Mouse (Mus musculus) E14TG2a.4 (cell line): ENCODE measurements around the gene Ppil2.

Experiments used
- H3K27me3 ChIP-seq: 2 replicates; pipeline ENCODE4 v1.6.1; 2014; ENCODE audit warnings: low read length, control low read depth; ENCODE audit not compliant: insufficient read depth
- H3K36me3 ChIP-seq: 2 replicates; pipeline ENCODE4 v1.6.1; 2014; ENCODE audit warnings: low read length, control low read depth; ENCODE audit not compliant: insufficient read depth
- H3K4me1 ChIP-seq: replicated peaks from 2 replicates; pipeline ENCODE4 v1.6.1; 2014; ENCODE audit warnings: low read depth, low read length, control low read depth
- H3K4me3 ChIP-seq: replicated peaks from 2 replicates; pipeline ENCODE4 v1.5.1; 2014; ENCODE audit warnings: mild to moderate bottlenecking, low read length
- H3K9me3 ChIP-seq: 2 replicates; pipeline ENCODE4 v1.6.1; 2014; ENCODE audit warnings: low read length, control low read depth
- CTCF ChIP-seq: conservative IDR thresholded peaks from 2 replicates; pipeline ENCODE4 v1.5.1; 2014; ENCODE audit warnings: low read length
- NANOG ChIP-seq: IDR thresholded peaks from 2 replicates; pipeline ENCODE4 v1.6.1; 2014; ENCODE audit warnings: borderline replicate concordance, low read length, mixed read lengths
- POU5F1 ChIP-seq: IDR thresholded peaks from 2 replicates; pipeline ENCODE4 v1.6.1; 2014; ENCODE audit warnings: low read length, borderline replicate concordance

Ppil2 gene

DNA sequence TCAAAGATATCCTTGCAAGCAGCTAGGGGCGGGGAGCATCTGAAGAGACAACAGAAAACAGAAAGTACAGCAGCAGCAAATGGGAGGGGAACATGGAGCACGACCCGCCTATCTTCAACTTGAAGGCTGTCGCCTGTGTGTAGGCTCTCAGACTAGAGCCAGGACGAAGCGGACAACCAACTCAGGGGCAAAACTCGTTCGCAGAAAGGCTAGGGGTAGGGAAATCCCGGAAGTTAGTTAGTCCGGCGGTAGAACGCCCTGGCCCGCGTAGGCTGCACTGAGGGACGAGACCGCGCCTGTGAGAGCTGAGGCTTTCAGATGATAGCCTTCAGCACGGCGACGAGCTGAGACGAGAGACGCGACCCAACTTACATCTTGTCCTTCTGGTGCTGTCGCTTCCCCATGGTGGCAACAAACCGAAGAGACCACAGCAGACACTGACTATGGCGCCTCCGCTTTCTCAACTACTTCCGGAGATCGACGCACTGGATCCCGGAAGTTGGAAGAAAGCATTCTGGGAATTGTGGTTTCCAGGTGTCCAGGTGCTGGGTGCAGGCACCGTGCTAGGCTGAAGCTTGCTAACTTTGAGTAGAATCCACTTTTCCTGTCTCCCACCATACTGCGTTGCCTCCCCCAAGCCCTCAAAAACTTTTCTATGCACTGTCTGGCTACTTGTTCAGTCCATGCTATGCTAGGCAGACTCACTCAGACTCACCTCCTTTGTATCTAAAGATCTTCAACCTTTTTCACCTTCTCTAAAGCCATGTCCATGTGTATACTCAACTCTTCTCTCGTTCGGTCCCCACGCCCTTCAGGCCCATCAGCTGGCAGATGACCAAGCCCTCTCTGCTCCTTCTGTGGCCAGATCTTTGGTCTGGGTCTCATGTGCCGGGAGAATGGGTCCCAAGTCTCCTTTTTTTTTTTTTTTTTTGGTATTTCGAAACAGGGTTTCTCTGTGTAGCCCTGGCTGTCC is at the start of gene Ppil2:
Gene Ppil2, minus strand, starts transcription at position 487 of the 973 bp plus-strand sequence.
- TF ChIP-seq POU5F1 (no peak), NANOG (no peak), CTCF (no peak)

DNA sequence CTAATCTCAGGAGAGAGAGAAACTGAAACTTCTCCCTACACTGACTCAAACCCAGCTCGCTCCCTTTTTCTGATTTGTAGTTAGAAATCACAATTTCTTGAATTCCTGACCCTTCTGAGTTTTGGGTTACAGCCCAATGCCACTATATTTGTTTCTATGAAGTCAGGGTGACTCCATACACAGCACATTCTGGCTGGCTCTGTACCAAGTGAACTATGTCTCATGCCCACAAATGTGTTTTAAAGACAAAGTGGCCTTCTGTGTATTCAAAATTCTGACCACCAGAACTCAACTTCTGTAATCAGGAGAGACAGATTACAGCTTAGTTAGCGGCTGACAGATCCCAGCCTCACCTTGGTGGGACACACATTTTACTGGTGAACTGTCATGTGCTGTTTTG is 43.3 kb upstream of the Ppil2 start:
- no peak for TF ChIP-seq NANOG
- no peak for TF ChIP-seq POU5F1
- no peak for TF ChIP-seq CTCF
- no peaks in the 10 kb centered on the region for H3K27me3 ChIP-seq
- H3K9me3 ChIP-seq = no peaks in the 10 kb centered on the region
- H3K4me1 ChIP-seq = peaks cover 42% of the 10 kb centered on the region
- H3K36me3 ChIP-seq = peaks cover 93% of the 10 kb centered on the region
- no peak overlapping the region for H3K4me3 ChIP-seq

More for the DNA sequence above, at the start of gene Ppil2:
- Histone ChIP-seq H3K9me3 (no peaks in the 10 kb centered on the region), H3K4me1 (peaks cover 24% of the 10 kb centered on the region), H3K27me3 (no peaks in the 10 kb centered on the region), H3K36me3 (peaks cover 73% of the 10 kb centered on the region), H3K4me3 (peak within 1 kb of the TSS; percentile 92)

DNA sequence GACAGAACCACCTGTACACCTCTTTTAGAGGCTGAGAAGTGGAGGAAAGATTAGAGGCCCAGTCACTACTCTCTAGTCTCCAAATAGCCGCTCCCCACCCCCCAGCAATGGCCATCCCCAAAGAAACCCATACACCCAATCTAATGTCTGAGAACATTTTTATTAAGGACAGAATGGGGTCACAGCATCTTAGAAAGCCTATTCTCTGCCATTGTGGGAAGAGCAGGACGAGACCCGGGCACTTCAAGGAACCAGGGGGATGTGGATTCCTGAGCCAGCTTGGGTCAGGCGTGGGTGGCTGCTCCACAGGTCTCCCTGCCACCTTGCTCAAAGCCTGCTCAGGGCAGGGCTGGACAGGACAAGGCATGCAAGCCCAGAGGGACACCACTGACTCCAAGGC is 40.8 kb upstream of the Ppil2 start:
- TF ChIP-seq POU5F1 (no peak), CTCF (no peak), NANOG (no peak)
- peaks cover 52% of the 10 kb centered on the region for H3K4me1 ChIP-seq
- peaks cover 78% of the 10 kb centered on the region for H3K36me3 ChIP-seq

DNA sequence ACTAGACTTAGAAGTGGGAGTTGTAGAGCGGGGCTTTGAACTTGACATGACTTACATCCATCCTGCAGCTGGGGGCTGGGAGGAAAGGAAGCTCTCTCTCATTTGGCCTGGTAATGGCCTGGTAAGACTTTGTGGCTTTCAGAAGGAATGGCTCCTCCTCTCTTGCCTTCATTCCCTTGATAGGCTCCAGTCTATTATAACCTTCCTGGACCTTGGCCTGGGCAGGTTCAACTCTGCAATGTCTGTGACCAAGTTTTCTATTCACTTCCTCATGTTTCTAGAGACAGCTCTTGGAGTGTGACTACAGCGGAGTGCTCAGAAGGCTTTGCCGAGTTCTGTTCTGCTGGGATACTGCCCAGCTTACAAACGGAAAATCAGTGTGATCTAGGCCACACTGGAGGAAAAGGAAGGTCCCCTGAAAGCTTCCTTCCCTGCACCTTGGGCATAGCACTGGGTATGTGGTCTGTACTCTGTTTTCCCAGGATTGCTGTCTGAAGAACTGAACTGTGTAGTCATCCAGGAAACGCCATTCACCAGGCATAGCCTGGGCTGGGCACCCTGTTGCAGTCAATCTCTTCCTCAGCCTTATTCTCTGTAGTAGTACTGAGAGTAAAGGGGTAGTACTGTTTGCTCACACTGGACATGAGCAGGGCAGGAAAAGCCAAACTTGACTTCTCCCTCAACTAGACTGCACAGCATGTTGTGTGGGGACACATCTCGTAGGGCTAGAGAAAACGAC is 39.6 kb upstream of the Ppil2 start:
- no peak for TF ChIP-seq POU5F1
- TF ChIP-seq NANOG = no peak
- Histone ChIP-seq H3K4me3 (no peak overlapping the region), H3K4me1 (peaks cover 45% of the 10 kb centered on the region)

More for the DNA sequence above, 40.8 kb upstream of the Ppil2 start:
- H3K9me3 ChIP-seq = no peaks in the 10 kb centered on the region
- no peak overlapping the region for H3K4me3 ChIP-seq
- no peaks in the 10 kb centered on the region for H3K27me3 ChIP-seq

DNA sequence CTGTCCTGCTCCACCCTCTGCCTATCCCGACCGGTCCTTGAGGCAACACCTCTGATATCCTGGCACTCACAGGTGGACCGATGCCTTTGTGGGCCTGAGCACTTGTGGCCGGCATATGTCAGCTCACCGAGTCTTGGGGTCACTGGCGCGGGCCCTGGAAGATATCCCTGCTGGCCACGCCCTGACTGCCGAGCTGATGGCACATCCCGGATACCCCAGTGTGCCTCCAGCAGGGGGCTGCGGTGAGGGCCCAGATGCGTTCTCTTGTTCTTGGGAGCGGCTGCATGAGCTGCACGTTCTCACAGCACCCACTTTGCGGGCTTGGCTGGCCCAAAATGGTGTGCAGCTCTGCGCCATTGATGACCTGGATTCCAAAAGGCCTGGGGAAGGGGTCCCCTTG is 37.0 kb upstream of the Ppil2 start:
- H3K4me1 ChIP-seq = peaks cover 55% of the 10 kb centered on the region
- H3K27me3 ChIP-seq = no peaks in the 10 kb centered on the region
- H3K4me3 ChIP-seq = peak overlapping the region; percentile 93
- no peaks in the 10 kb centered on the region for H3K9me3 ChIP-seq
- TF ChIP-seq CTCF (peak; percentile 17), NANOG (no peak)
- H3K36me3 ChIP-seq = peaks cover 42% of the 10 kb centered on the region

More for the DNA sequence above, 39.6 kb upstream of the Ppil2 start:
- Histone ChIP-seq H3K36me3 (peaks cover 67% of the 10 kb centered on the region), H3K9me3 (no peaks in the 10 kb centered on the region), H3K27me3 (no peaks in the 10 kb centered on the region)

DNA sequence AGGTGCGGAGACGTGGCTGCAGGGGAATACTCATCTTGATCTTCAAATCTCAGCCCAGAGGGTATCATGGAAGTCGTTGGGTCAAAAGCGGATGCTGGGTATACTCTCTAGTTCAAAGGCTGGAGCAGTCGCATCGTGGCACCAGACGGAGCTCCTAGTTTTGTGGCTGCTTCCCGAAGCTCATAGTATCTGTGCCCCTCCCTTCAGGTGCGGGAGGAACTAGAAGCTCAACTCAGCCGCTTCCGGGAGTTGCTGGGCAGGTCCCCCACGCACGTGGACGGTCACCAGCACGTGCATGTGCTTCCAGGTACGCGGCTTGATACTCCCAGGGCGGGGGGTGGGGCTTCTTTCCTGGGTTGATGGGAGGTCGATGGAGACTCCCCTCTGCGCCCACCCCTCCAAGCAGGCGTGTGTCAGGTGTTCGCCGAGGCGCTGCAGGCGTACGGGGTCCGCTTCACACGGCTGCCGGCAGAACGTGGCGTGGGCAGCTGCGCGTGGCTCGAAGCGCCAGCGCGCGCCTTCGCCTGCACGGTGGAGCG is 36.4 kb upstream of the Ppil2 start:
- peaks cover 53% of the 10 kb centered on the region for H3K4me1 ChIP-seq
- H3K9me3 ChIP-seq = no peaks in the 10 kb centered on the region
- H3K36me3 ChIP-seq = peaks cover 36% of the 10 kb centered on the region
- peak overlapping the region; percentile 93 for H3K4me3 ChIP-seq
- TF ChIP-seq CTCF (no peak), POU5F1 (no peak), NANOG (no peak)
- no peaks in the 10 kb centered on the region for H3K27me3 ChIP-seq

DNA sequence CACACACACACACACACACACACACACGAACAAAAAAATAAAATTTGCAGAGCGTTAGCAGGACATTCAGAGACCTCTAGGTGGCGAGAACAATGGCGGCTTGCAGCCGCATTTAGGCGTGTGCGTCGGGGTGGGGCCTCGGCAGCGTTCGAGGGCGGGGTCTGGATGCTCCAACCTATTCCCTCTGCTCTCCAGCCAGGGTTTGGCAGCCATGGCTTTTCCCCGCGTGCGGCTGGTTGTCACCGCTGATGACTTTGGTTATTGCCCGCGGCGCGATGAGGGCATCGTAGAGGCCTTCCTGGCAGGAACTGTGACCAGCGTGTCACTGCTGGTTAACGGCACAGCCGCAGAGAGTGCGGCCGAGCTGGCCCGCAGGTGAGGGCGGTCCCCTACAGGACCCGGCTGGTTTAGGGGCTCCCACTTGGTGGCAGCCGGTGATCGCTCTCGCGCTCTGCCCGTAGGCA is 35.7 kb upstream of the Ppil2 start, which contains the start of gene Ccdc116:
Gene Ccdc116, minus strand, starts transcription at position 458 of the 464 bp plus-strand sequence.
- Histone ChIP-seq H3K4me1 (peaks cover 49% of the 10 kb centered on the region), H3K36me3 (peaks cover 30% of the 10 kb centered on the region), H3K27me3 (no peaks in the 10 kb centered on the region; the same call in 1 of the 2 replicates), H3K4me3 (peak within 1 kb of the TSS; percentile 93), H3K9me3 (no peaks in the 10 kb centered on the region)
- peak; percentile 16; the same call in 1 of the 2 replicates for TF ChIP-seq CTCF
- no peak for TF ChIP-seq NANOG

DNA sequence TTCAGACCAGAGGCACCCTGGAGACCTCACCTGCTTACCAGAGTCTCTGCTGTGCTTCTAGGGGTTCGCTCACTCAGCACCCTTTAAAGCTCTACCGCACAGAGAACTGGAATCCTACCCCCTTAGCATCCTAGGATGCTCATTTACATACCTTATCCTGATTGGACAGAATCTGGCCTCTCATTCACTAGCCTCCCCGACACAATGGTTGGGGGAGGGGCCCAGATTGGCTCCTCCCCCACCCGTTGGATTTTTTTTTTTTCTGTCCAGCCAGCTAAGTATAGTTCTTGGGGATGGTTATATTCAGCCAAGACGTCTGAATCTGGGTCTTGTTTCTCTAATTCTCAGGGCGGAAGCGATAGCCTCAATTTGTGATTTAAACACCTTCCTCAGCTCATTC is 33.3 kb upstream of the Ppil2 start, which contains the start of gene Ydjc:
Gene Ydjc, plus strand, starts transcription at position 283 of the 400 bp plus-strand sequence.
- TF ChIP-seq CTCF = no peak
- TF ChIP-seq POU5F1 = no peak
- TF ChIP-seq NANOG = no peak
- Histone ChIP-seq H3K4me3 (peak within 1 kb of the TSS; percentile 43), H3K27me3 (peaks cover 18% of the 10 kb centered on the region), H3K9me3 (no peaks in the 10 kb centered on the region), H3K36me3 (peaks cover 10% of the 10 kb centered on the region), H3K4me1 (peaks cover 31% of the 10 kb centered on the region)
